Mouse (Mus musculus): ENCODE data around the gene Otoa. TPM values are rescaled to one million over a fixed set of nuclear protein-coding genes. Genes with fewer than 3 reads are reported as not detected.

The Otoa gene
- polyA plus RNA-seq, 1 experiment from 2014 or later = 0.04 TPM

GRCm38 (mm10) chr7:121043004-121043403, 38.4 kb upstream of the Otoa start:
- WGBS (ENCODE audit: insufficient replicate concordance) = 82% methylated on average over 3 of the region's 3 CpGs
- no peak for DNase-seq
- H3K27ac ChIP-seq (ENCODE audit: low read depth) = peak overlapping the region; percentile 45

GRCm38 (mm10) chr7:121043510-121043909, 37.9 kb upstream of the Otoa start:
- Histone ChIP-seq H3K27ac (ENCODE audit: low read depth) (peak overlapping the region; percentile 45; the same call in 1 of the 2 replicates), H3K4me3 (ENCODE audit: low read depth, low read length) (no peak overlapping the region), H3K27me3 (ENCODE audit: insufficient read depth, low read length) (no peaks in the 10 kb centered on the region), H3K4me1 (ENCODE audit: insufficient read depth) (peaks cover 38% of the 10 kb centered on the region), H3K36me3 (replicated peaks; ENCODE audit: insufficient read depth, low read length) (0 out of 2 replicates have a peak, but pooled peaks cover 5% of the 10 kb centered on the region), H3K9ac (replicated peaks) (no peak overlapping the region), H3K9me3 (ENCODE audit: low read length) (no peaks in the 10 kb centered on the region), H3K4me2 (ENCODE audit: low read depth, low read length) (0 out of 2 replicates have a peak overlapping the region, but pooled peaks have one; percentile 0)
- no peak for DNase-seq
- peak; percentile 63; the same call in 1 of the 2 replicates for ATAC-seq
- WGBS (ENCODE audit: insufficient replicate concordance) = 46% methylated on average over 1 of the region's 1 CpGs
- no peak for TF ChIP-seq EP300 (IDR thresholded peaks at IDR 0.05; ENCODE audit: low read depth)
- TF ChIP-seq CTCF (IDR thresholded peaks at IDR 0.05; ENCODE audit: low read depth) = no peak

More at GRCm38 (mm10) chr7:121043004-121043403, 38.4 kb upstream of the Otoa start:
- no peak overlapping the region for H3K4me2 ChIP-seq (ENCODE audit: low read depth, low read length)
- no peak overlapping the region for H3K9ac ChIP-seq (replicated peaks)
- no peak for TF ChIP-seq EP300 (IDR thresholded peaks at IDR 0.05; ENCODE audit: low read depth)
- TF ChIP-seq CTCF (IDR thresholded peaks at IDR 0.05; ENCODE audit: low read depth) = no peak
- no peaks in the 10 kb centered on the region for H3K27me3 ChIP-seq (ENCODE audit: insufficient read depth, low read length)
- peaks cover 38% of the 10 kb centered on the region for H3K4me1 ChIP-seq (ENCODE audit: insufficient read depth)
- no peak for ATAC-seq
- H3K4me3 ChIP-seq (ENCODE audit: low read depth, low read length) = no peak overlapping the region
- no peaks in the 10 kb centered on the region for H3K9me3 ChIP-seq (ENCODE audit: low read length)
- H3K36me3 ChIP-seq (replicated peaks; ENCODE audit: insufficient read depth, low read length) = 0 out of 2 replicates have a peak, but pooled peaks cover 2% of the 10 kb centered on the region

- Histone ChIP-seq H3K4me2 (ENCODE audit: low read depth, low read length) (no peak overlapping the region), H3K9me3 (ENCODE audit: low read length) (no peaks in the 10 kb centered on the region), H3K4me1 (ENCODE audit: insufficient read depth) (peaks cover 37% of the 10 kb centered on the region), H3K36me3 (replicated peaks; ENCODE audit: insufficient read depth, low read length) (0 out of 2 replicates have a peak, but pooled peaks cover 6% of the 10 kb centered on the region), H3K27me3 (ENCODE audit: insufficient read depth, low read length) (no peaks in the 10 kb centered on the region), H3K9ac (replicated peaks) (no peak overlapping the region), H3K4me3 (ENCODE audit: low read depth, low read length) (no peak overlapping the region), H3K27ac (ENCODE audit: low read depth) (peak overlapping the region; percentile 16; the same call in 1 of the 2 replicates)
- TF ChIP-seq EP300 (IDR thresholded peaks at IDR 0.05; ENCODE audit: low read depth) (no peak), CTCF (IDR thresholded peaks at IDR 0.05; ENCODE audit: low read depth) (no peak)
- DNase-seq = no peak
- WGBS (ENCODE audit: insufficient replicate concordance) = 42% methylated on average over 1 of the region's 1 CpGs
- no peak for ATAC-seq
These were observed 37.2 kb upstream of the Otoa start for GRCm38 (mm10) chr7:121044251-121044650.

- H3K4me1 ChIP-seq (ENCODE audit: insufficient read depth) = peaks cover 31% of the 10 kb centered on the region
- H3K4me3 ChIP-seq (ENCODE audit: low read depth, low read length) = no peak overlapping the region
- H3K4me2 ChIP-seq (ENCODE audit: low read depth, low read length) = no peak overlapping the region
- WGBS (ENCODE audit: insufficient replicate concordance) = 71% methylated on average over 6 of the region's 6 CpGs
- no peak overlapping the region for H3K27ac ChIP-seq (ENCODE audit: low read depth)
- H3K27me3 ChIP-seq (ENCODE audit: insufficient read depth, low read length) = no peaks in the 10 kb centered on the region
- H3K9ac ChIP-seq (replicated peaks) = no peak overlapping the region
- no peak for ATAC-seq
- DNase-seq = no peak
- no peak for TF ChIP-seq CTCF (IDR thresholded peaks at IDR 0.05; ENCODE audit: low read depth)
- no peak for TF ChIP-seq EP300 (IDR thresholded peaks at IDR 0.05; ENCODE audit: low read depth)
- H3K36me3 ChIP-seq (replicated peaks; ENCODE audit: insufficient read depth, low read length) = peaks cover 6% of the 10 kb centered on the region; the same call in 1 of the 2 replicates
- no peaks in the 10 kb centered on the region for H3K9me3 ChIP-seq (ENCODE audit: low read length)
These were observed 35.6 kb upstream of the Otoa start for GRCm38 (mm10) chr7:121045671-121046453.

GRCm38 (mm10) chr7:121047624-121048023, 33.8 kb upstream of the Otoa start:
- no peak overlapping the region for H3K27ac ChIP-seq (ENCODE audit: low read depth)
- WGBS (ENCODE audit: insufficient replicate concordance) = 86% methylated on average over 2 of the region's 2 CpGs
- H3K4me1 ChIP-seq (ENCODE audit: insufficient read depth) = peaks cover 20% of the 10 kb centered on the region
- no peak overlapping the region for H3K4me2 ChIP-seq (ENCODE audit: low read depth, low read length)
- no peaks in the 10 kb centered on the region for H3K9me3 ChIP-seq (ENCODE audit: low read length)
- H3K36me3 ChIP-seq (replicated peaks; ENCODE audit: insufficient read depth, low read length) = peaks cover 22% of the 10 kb centered on the region
- no peak overlapping the region for H3K9ac ChIP-seq (replicated peaks)
- H3K4me3 ChIP-seq (ENCODE audit: low read depth, low read length) = no peak overlapping the region
- no peaks in the 10 kb centered on the region for H3K27me3 ChIP-seq (ENCODE audit: insufficient read depth, low read length)
- DNase-seq (no peak), ATAC-seq (no peak)
- TF ChIP-seq EP300 (IDR thresholded peaks at IDR 0.05; ENCODE audit: low read depth) = no peak
- TF ChIP-seq CTCF (IDR thresholded peaks at IDR 0.05; ENCODE audit: low read depth) = no peak

- Histone ChIP-seq H3K4me1 (ENCODE audit: insufficient read depth) (no peaks in the 10 kb centered on the region), H3K4me2 (ENCODE audit: low read depth, low read length) (no peak overlapping the region), H3K9me3 (ENCODE audit: low read length) (no peaks in the 10 kb centered on the region), H3K27me3 (ENCODE audit: insufficient read depth, low read length) (no peaks in the 10 kb centered on the region), H3K9ac (replicated peaks) (no peak overlapping the region), H3K36me3 (replicated peaks; ENCODE audit: insufficient read depth, low read length) (peaks cover 50% of the 10 kb centered on the region), H3K27ac (ENCODE audit: low read depth) (no peak overlapping the region), H3K4me3 (ENCODE audit: low read depth, low read length) (no peak overlapping the region)
- no peak for ATAC-seq
- WGBS (ENCODE audit: insufficient replicate concordance) = 83% methylated on average over 4 of the region's 4 CpGs
- DNase-seq = no peak
- TF ChIP-seq CTCF (IDR thresholded peaks at IDR 0.05; ENCODE audit: low read depth) = no peak
- no peak for TF ChIP-seq EP300 (IDR thresholded peaks at IDR 0.05; ENCODE audit: low read depth)
These were observed 28.4 kb upstream of the Otoa start for GRCm38 (mm10) chr7:121053071-121053470.
